Mouse (Mus musculus) ES-Bruce4 (cell line): Measurements from ENCODE around the gene Whamm.

Experiments
- CTCF ChIP-seq: IDR thresholded peaks from one replicate; pipeline ENCODE4 v1.8.1; 2011; ENCODE audit warnings: low read depth, low read length
- POLR2A ChIP-seq: IDR thresholded peaks from one replicate; pipeline ENCODE4 v1.8.1; 2011; ENCODE audit warnings: low read length; ENCODE audit not compliant: insufficient read depth

DNA sequence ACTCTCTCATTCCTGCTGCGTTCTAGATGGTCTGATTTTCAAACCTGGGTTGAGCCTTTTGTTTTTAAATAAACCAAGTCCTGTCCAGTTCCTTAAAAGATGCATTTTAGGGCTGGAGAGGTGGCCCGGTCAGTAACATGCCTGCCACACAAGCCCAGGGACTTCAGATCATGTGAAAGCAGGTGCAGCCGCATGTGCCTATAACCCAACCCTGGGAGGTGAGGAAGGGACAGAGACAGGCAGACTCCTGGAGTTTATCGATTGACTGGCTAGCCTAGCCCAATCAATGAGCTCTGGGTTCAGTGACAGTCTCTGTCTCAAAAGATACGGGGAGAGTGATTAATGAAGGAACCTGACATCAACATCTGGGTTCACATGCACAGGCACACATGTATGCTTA lies 9.9 kb upstream of the Whamm start:
- TF ChIP-seq CTCF, result no peak
- no peak for TF ChIP-seq POLR2A
